Mouse (Mus musculus) neural tube, postnatal 0 days (tissue): ENCODE measurements around the gene Mtg2. TPM values are rescaled to one million over a fixed set of nuclear protein-coding genes. Genes with fewer than 3 reads are reported as not detected.

Experiments used
- polyA plus RNA-seq: library from polyadenylated mRNA; unstranded; fragments of >200 nt; fragmentation: Nextera tagmentation; extraction: Ambion mirVana; gene quantifications from 2 replicates; pipeline ENCODE4 v1.2.1, GENCODE M21; 2015

Mtg2 gene
- polyA plus RNA-seq, result 27.8 and 28.5 TPM in 2 replicates

GRCm38 (mm10) chr2:180070481-180071453 is at the start of gene Mtg2:
Gene Mtg2, plus strand, starts transcription at chr2:180070588.

DNA sequence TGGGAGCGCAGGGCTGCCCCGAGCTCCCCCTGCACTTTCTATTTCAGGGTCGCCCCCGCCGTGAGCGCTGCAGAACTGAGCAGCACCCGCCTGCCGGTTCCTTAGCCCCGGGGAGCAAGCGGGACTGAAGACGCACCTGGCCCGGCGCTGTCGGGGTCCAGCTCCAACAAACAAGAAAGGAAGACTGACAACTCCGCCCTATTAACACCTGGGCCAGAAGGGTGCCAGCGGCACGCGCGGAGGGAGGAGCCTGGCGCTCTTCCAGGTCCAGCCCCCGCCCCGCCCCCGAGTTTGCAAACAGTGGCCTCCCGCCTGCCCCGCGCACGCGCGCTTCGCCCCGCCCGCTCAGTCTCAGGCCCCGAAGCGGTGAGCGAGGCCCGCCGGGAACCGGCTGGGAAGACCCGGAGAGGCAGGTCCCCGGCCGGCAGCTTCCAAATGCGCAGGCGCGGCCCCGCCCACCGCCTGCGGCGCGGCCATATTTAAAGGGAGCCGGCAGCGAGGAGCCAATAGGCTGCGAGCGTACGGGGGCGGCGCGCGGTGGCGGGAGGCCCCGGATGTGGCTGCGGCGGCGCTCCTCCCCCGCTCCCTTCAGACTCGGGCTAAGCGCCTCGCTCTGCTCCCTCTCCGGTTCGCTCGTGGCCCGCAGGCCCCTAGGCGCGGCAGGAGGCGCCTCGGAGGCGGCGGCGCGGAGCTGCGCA is 45.8 kb upstream of the Mtg2 start, which contains the start of gene Lsm14b:
Gene Lsm14b (plus strand): TSS at position 587 of the 698 bp plus-strand sequence.

DNA sequence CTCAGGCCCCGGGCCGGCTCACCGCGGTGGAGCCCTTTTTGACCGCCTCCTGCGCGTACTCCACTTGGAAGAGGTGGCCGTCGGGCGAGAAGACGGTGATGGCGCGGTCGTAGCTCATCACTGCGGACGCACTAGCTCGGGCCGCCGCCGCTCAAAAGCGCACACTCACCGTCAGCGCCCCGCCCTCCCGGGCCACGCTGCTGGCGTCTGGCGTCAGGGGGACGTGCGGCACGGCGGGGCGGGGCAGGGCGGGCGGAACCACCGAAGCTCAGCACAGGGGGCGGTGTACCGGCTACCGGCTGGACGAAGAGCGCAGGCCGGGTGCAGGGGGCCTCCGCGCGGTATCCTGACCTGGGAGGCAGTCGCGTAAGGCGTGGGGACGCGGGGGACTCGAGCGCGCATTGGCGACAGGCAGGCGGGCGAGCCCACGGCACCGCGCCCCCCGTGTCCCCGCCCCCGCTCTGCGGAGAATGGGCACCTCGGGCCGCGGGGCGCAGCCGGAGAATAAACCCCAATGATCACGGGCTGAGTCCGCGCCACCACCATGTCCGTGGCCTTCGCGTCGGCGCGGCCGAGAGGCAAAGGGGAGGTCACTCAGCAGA is 28.0 kb upstream of the Mtg2 start, which contains the start of the genes Psma7 and Ss18l1:
Gene Psma7 (minus strand): TSS at position 178 of the 602 bp plus-strand sequence.
Gene Ss18l1 (plus strand): TSS at position 254 of the 602 bp plus-strand sequence.

GRCm38 (mm10) chr2:180103978-180104658 is 33.7 kb downstream of the Mtg2 start, which contains the start of gene Hrh3:
Gene Hrh3, minus strand, starts transcription at chr2:180104488.

DNA sequence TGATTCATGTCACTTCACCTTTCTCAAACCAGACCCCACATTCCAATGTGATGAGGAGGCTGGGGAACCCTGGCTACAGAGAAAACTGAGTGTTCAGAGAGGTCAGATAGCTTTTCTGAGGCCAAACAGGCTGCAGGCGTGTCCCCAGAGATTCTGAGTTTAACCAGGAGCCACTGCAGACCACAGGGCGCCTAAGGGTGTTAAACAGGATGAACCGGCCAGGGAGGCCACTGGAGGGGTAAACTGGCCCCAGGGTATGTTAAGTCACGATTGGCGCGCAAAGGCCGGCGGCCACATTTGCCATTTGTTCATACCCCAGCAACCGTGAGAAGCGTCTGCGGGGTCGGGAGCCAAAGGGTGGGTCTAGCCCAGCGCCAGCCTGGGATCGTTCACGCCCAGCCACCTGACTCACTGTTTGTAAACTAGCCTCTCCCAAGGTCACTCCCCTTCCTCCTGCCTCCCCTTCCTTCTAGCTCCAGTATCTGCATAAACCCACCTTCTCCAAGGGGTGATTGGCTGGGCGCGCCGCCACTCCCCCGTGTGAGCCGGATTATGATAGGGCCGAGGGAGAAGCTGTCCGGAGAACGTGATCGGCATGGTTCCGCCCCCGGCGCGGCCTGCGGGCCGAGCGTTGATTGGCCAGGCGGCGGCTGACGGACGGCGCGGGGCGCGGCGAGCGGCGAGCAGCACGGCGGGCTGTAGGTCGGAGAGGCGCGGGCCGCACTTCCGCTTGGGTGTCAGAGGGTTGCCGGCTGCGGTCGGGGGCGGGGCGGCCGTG is 48.5 kb downstream of the Mtg2 start, which contains the start of gene Osbpl2:
Gene Osbpl2 (plus strand): TSS at position 646 of the 778 bp plus-strand sequence.

Other genes with a start within 250 kb of the Mtg2 start
- gene Taf4, start 93.9 kb upstream of the Mtg2 start, polyA plus RNA-seq, result 2.9 and 3.6 TPM in 2 replicates
- 20.5 and 20.9 TPM in 2 replicates for gene Lsm14b, start 45.6 kb upstream of the Mtg2 start, polyA plus RNA-seq
- 555 and 598 TPM in 2 replicates for gene Psma7, start 28.2 kb upstream of the Mtg2 start, polyA plus RNA-seq
- gene Ss18l1, start 28.1 kb upstream of the Mtg2 start, polyA plus RNA-seq, result 31.1 and 33.9 TPM in 2 replicates
- 3.0 and 3.4 TPM in 2 replicates for gene Hrh3, start 33.9 kb downstream of the Mtg2 start, polyA plus RNA-seq
- 63.8 and 66.3 TPM in 2 replicates for gene Osbpl2, start 48.7 kb downstream of the Mtg2 start, polyA plus RNA-seq
- gene Adrm1, start 100.9 kb downstream of the Mtg2 start, polyA plus RNA-seq, result 188 and 199 TPM in 2 replicates
- gene Lama5, start 155.3 kb downstream of the Mtg2 start, polyA plus RNA-seq, result 2.1 and 2.3 TPM in 2 replicates
- gene Rps21, start 186.8 kb downstream of the Mtg2 start, polyA plus RNA-seq, result 423 and 539 TPM in 2 replicates
- 26.9 and 31.4 TPM in 2 replicates for gene Cables2, start 202.9 kb downstream of the Mtg2 start, polyA plus RNA-seq
- gene Rbbp8nl, start 219.3 kb downstream of the Mtg2 start, polyA plus RNA-seq, result not detected in 2 replicates